Mouse (Mus musculus) forebrain, embryonic 10.5 days (tissue): Measurements from ENCODE around the gene Frmd5. TPM values are rescaled to one million over a fixed set of nuclear protein-coding genes. Genes with fewer than 3 reads are reported as not detected.
A peak's percentile ranks its signal among the peaks of the same experiment; 100 is the strongest.
"Not testable (repeated sequence)": the region's sequence is repeated elsewhere in the genome, so short reads cannot be mapped to it uniquely, and the experiment has no call there.

Experiments used
- DNase-seq: peaks from one replicate; pipeline ENCODE4 v3.0.0-alpha.2; 2017; ENCODE audit warnings: low spot score; ENCODE audit errors: extremely low spot score
- H3K27ac ChIP-seq: fragments of 300-500 bp; sonication (generic); 2 replicates; pipeline ENCODE4 v1.5.1; 2016; ENCODE audit warnings: mild to moderate bottlenecking
- H3K27me3 ChIP-seq: fragments of 300-500 bp; sonication (generic); 2 replicates; pipeline ENCODE4 v1.6.1; 2016; ENCODE audit warnings: mild to moderate bottlenecking; ENCODE audit not compliant: poor library complexity, severe bottlenecking
- H3K36me3 ChIP-seq: fragments of 300-500 bp; sonication (generic); replicated peaks from 2 replicates; pipeline ENCODE4 v1.6.1; 2016; ENCODE audit warnings: mild to moderate bottlenecking, moderate library complexity
- H3K4me1 ChIP-seq: fragments of 300-500 bp; sonication (generic); 2 replicates; pipeline ENCODE4 v1.6.1; 2016
- H3K4me3 ChIP-seq: fragments of 300-500 bp; sonication (generic); 2 replicates; pipeline ENCODE4 v1.5.1; 2016; ENCODE audit warnings: mild to moderate bottlenecking, moderate library complexity
- H3K9me3 ChIP-seq: fragments of 300-500 bp; sonication (generic); 2 replicates; pipeline ENCODE4 v1.6.1; 2016; ENCODE audit warnings: mild to moderate bottlenecking, moderate library complexity
- WGBS: fragments of 180-500 bp; shearing (Covaris S2); methylation state at CpG from one replicate; pipeline ENCODE4 v1.1.7; 2016; 5-methylcytosine and 5-hydroxymethylcytosine counted together
- polyA plus RNA-seq: library from polyadenylated mRNA; unstranded; fragments of >200 nt; fragmentation: Nextera tagmentation; extraction: Ambion mirVana; gene quantifications from 2 replicates; pipeline ENCODE4 v1.2.1, GENCODE M21; 2016

Gene Frmd5
- polyA plus RNA-seq, 1 experiment from 2014 or later, result 13.9 TPM

GRCm38 (mm10) chr2:121571780-121572179, 235.1 kb downstream of the Frmd5 start:
- no peaks in the 10 kb centered on the region for H3K27me3 ChIP-seq
- no peak overlapping the region for H3K27ac ChIP-seq
- peaks cover 18% of the 10 kb centered on the region for H3K4me1 ChIP-seq
- H3K36me3 ChIP-seq, result peaks cover 11% of the 10 kb centered on the region
- DNase-seq, result peak; percentile 74
- H3K4me3 ChIP-seq, result no peak overlapping the region
- no peaks in the 10 kb centered on the region for H3K9me3 ChIP-seq
- WGBS, result 27% methylated on average over 7 of the region's 7 CpGs

- H3K27me3 ChIP-seq, result no peaks in the 10 kb centered on the region
- no peak overlapping the region for H3K4me3 ChIP-seq
- no peak overlapping the region for H3K27ac ChIP-seq
- H3K4me1 ChIP-seq, result peaks cover 18% of the 10 kb centered on the region
- WGBS, result 82% methylated on average over 8 of the region's 8 CpGs
- DNase-seq, result no peak
- H3K36me3 ChIP-seq, result peaks cover 11% of the 10 kb centered on the region
- no peaks in the 10 kb centered on the region for H3K9me3 ChIP-seq
Observed at GRCm38 (mm10) chr2:121570999-121571655, 235.8 kb downstream of the Frmd5 start.

GRCm38 (mm10) chr2:121570049-121570448, 236.8 kb downstream of the Frmd5 start:
- WGBS, result 89% methylated on average over 3 of the region's 3 CpGs
- no peak for DNase-seq
- H3K9me3 ChIP-seq, result no peaks in the 10 kb centered on the region
- no peaks in the 10 kb centered on the region for H3K27me3 ChIP-seq
- peaks cover 11% of the 10 kb centered on the region for H3K36me3 ChIP-seq
- peaks cover 16% of the 10 kb centered on the region for H3K4me1 ChIP-seq
- no peak overlapping the region for H3K4me3 ChIP-seq
- H3K27ac ChIP-seq, result no peak overlapping the region

GRCm38 (mm10) chr2:121565911-121566310, 241.0 kb downstream of the Frmd5 start:
- H3K36me3 ChIP-seq, result peaks cover 29% of the 10 kb centered on the region
- H3K27ac ChIP-seq, result no peak overlapping the region
- H3K4me3 ChIP-seq, result no peak overlapping the region
- WGBS, result 71% methylated on average over 5 of the region's 5 CpGs
- H3K4me1 ChIP-seq, result 0 out of 2 replicates have a peak, but pooled peaks cover 3% of the 10 kb centered on the region
- H3K9me3 ChIP-seq, result no peaks in the 10 kb centered on the region
- no peak for DNase-seq
- no peaks in the 10 kb centered on the region for H3K27me3 ChIP-seq

- H3K4me1 ChIP-seq, result 0 out of 2 replicates have a peak, but pooled peaks cover 3% of the 10 kb centered on the region
Observed at GRCm38 (mm10) chr2:121563117-121563516, 243.8 kb downstream of the Frmd5 start.

GRCm38 (mm10) chr2:121551271-121551670, 255.6 kb downstream of the Frmd5 start:
- DNase-seq, result no peak
- Histone ChIP-seq H3K36me3 (peaks cover 63% of the 10 kb centered on the region), H3K9me3 (no peaks in the 10 kb centered on the region), H3K27ac (no peak overlapping the region), H3K27me3 (no peaks in the 10 kb centered on the region), H3K4me3 (no peak overlapping the region), H3K4me1 (no peaks in the 10 kb centered on the region)
- 89% methylated on average over 8 of the region's 8 CpGs for WGBS

More at GRCm38 (mm10) chr2:121563117-121563516, 243.8 kb downstream of the Frmd5 start:
- 86% methylated on average over 3 of the region's 3 CpGs for WGBS
- H3K9me3 ChIP-seq, result no peaks in the 10 kb centered on the region
- no peak overlapping the region for H3K4me3 ChIP-seq
- H3K27ac ChIP-seq, result no peak overlapping the region
- no peak for DNase-seq
- no peaks in the 10 kb centered on the region for H3K27me3 ChIP-seq
- peaks cover 27% of the 10 kb centered on the region for H3K36me3 ChIP-seq

- H3K9me3 ChIP-seq, result no peaks in the 10 kb centered on the region
- H3K4me1 ChIP-seq, result no peaks in the 10 kb centered on the region
- 96% methylated on average over 6 of the region's 6 CpGs for WGBS
- no peaks in the 10 kb centered on the region for H3K27me3 ChIP-seq
- H3K27ac ChIP-seq, result no peak overlapping the region
- peaks cover 78% of the 10 kb centered on the region for H3K36me3 ChIP-seq
- no peak for DNase-seq
- no peak overlapping the region for H3K4me3 ChIP-seq
Observed at GRCm38 (mm10) chr2:121549630-121550029, 257.3 kb downstream of the Frmd5 start.

GRCm38 (mm10) chr2:121544829-121545228, 262.1 kb downstream of the Frmd5 start:
- no peak overlapping the region for H3K4me3 ChIP-seq
- no peak overlapping the region for H3K27ac ChIP-seq
- no peaks in the 10 kb centered on the region for H3K27me3 ChIP-seq
- peaks cover 97% of the 10 kb centered on the region for H3K36me3 ChIP-seq
- 96% methylated on average over 3 of the region's 3 CpGs for WGBS
- no peaks in the 10 kb centered on the region for H3K4me1 ChIP-seq
- H3K9me3 ChIP-seq, result no peaks in the 10 kb centered on the region
- no peak for DNase-seq

- H3K36me3 ChIP-seq, result peaks cover 86% of the 10 kb centered on the region
- H3K4me3 ChIP-seq, result no peak overlapping the region
- H3K27ac ChIP-seq, result no peak overlapping the region
- DNase-seq, result no peak
- WGBS, result 90% methylated on average over 2 of the region's 2 CpGs
- H3K27me3 ChIP-seq, result no peaks in the 10 kb centered on the region
- no peaks in the 10 kb centered on the region for H3K9me3 ChIP-seq
- no peaks in the 10 kb centered on the region for H3K4me1 ChIP-seq
Observed at GRCm38 (mm10) chr2:121525056-121525455, 281.8 kb downstream of the Frmd5 start.

- H3K27ac ChIP-seq, H3K4me3 ChIP-seq, H3K27me3 ChIP-seq, H3K9me3 ChIP-seq, DNase-seq, H3K4me1 ChIP-seq: not testable (repeated sequence)
- 92% methylated on average over 3 of the region's 3 CpGs for WGBS
- peaks cover 87% of the 10 kb centered on the region for H3K36me3 ChIP-seq
Observed at GRCm38 (mm10) chr2:121522830-121523229, 284.1 kb downstream of the Frmd5 start.

GRCm38 (mm10) chr2:121522006-121522405, 284.9 kb downstream of the Frmd5 start:
- Histone ChIP-seq H3K4me3 (no peak overlapping the region), H3K27me3 (no peaks in the 10 kb centered on the region), H3K36me3 (peaks cover 92% of the 10 kb centered on the region), H3K9me3 (no peaks in the 10 kb centered on the region), H3K4me1 (no peaks in the 10 kb centered on the region), H3K27ac (no peak overlapping the region)
- DNase-seq, result no peak
- 96% methylated on average over 2 of the region's 2 CpGs for WGBS

- 94% methylated on average over 4 of the region's 4 CpGs for WGBS
- not testable (repeated sequence) for DNase-seq, H3K9me3 ChIP-seq, H3K27ac ChIP-seq, H3K4me1 ChIP-seq, H3K4me3 ChIP-seq, H3K27me3 ChIP-seq
- H3K36me3 ChIP-seq, result peaks cover 91% of the 10 kb centered on the region
Observed at GRCm38 (mm10) chr2:121518711-121519110, 288.2 kb downstream of the Frmd5 start.

GRCm38 (mm10) chr2:121518106-121518505, 288.8 kb downstream of the Frmd5 start:
- Histone ChIP-seq H3K36me3 (peaks cover 91% of the 10 kb centered on the region), H3K9me3 (no peaks in the 10 kb centered on the region), H3K27ac (no peak overlapping the region), H3K27me3 (no peaks in the 10 kb centered on the region), H3K4me3 (no peak overlapping the region), H3K4me1 (no peaks in the 10 kb centered on the region)
- DNase-seq, result no peak
- WGBS, result 95% methylated on average over 5 of the region's 5 CpGs
